Mouse (Mus musculus): ENCODE data around the gene Noxa1. TPM values are rescaled to one million over a fixed set of nuclear protein-coding genes. Genes with fewer than 3 reads are reported as not detected.

The Noxa1 gene
- total and polyA plus RNA-seq, 3 experiments: 5.0 to 6.4 (median 6.3) TPM

DNA sequence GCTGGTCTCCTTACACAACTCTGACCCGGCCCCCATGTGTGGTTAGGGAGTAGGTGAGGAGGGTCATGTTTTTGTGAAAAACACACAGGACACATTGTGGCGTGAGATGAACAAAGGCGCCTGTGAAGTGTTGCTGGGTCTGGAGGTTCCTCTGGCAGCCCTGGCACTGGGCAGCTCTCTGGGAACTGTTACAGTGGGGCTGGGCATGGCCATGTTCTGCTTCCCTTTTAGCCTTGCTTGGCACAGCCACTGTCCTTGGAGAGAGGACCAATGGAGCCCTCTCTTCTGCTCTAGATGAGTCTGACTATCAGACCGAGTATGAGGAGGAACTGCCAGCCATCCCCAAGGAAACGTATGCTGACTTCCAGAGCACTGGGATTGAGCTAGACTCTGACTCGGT, 41.8 kb downstream of the Noxa1 start:
- in situ Hi-C loops (cut with MboI; ENCODE audit: low pct_ligation_motif_present, low pct_unique_long_range_greater_than_20kb, low sequenced_read_pairs) (no loop called here), dilution Hi-C loops (cut with MboI; ENCODE audit: extremely low pct_ligation_motif_present, extremely low pct_unique_long_range_greater_than_20kb, low sequenced_read_pairs) (no loop called here)
- Histone ChIP-seq H3K79me2 (replicated peaks; ENCODE audit: control insufficient read depth, extremely low read depth, insufficient read depth, poor library complexity, severe bottlenecking) (no peaks in the 10 kb centered on the region), H3K27me3 (replicated peaks) (no peaks in the 10 kb centered on the region), H3K36me3 (replicated peaks in 1 of 2; ENCODE audit: control insufficient read depth in 1 of 2, insufficient read depth in 1 of 2, low read length in 1 of 2) (peaks cover 26 to 82% of the 10 kb centered on the region in 2 experiments), H3K4me3 (replicated peaks in 1 of 3; ENCODE audit: low read depth in 2 of 3, low read length in 2 of 3, poor library complexity in 1 of 3) (no peak overlapping the region), H3K9ac (ENCODE audit: insufficient read depth, low read depth) (no peak overlapping the region), H3K4me1 (ENCODE audit: control insufficient read depth in 1 of 2, insufficient read depth in 2 of 2) (peaks cover 5 to 18% of the 10 kb centered on the region in 2 experiments), H3K9me3 (replicated peaks; ENCODE audit: low read length) (no peaks in the 10 kb centered on the region), H3K27ac (ENCODE audit: insufficient read depth, low read depth) (no peak overlapping the region), H3K4me2 (ENCODE audit: insufficient read depth, low read depth, poor library complexity, severe bottlenecking) (no peak overlapping the region)
- no peak for DNase-seq (ENCODE audit: extremely low read depth)
- no peak for TF ChIP-seq MAX (IDR thresholded peaks at IDR 0.05; ENCODE audit: low read length)
- no peak for TF ChIP-seq CHD2 (IDR thresholded peaks at IDR 0.05; ENCODE audit: low read length)
- TF ChIP-seq ELF1 (IDR thresholded peaks at IDR 0.05; ENCODE audit: low read depth, low read length): no peak
- no peak for TF ChIP-seq MAFK (IDR thresholded peaks at IDR 0.05; ENCODE audit: insufficient replicate concordance, low read length)
- no peak for TF ChIP-seq IRF4 (IDR thresholded peaks at IDR 0.05; ENCODE audit: low read depth, low read length)
- no peak for TF ChIP-seq GABPA (IDR thresholded peaks at IDR 0.05; ENCODE audit: insufficient replicate concordance, low read depth, low read length)
- TF ChIP-seq KAT2A (IDR thresholded peaks at IDR 0.05; ENCODE audit: insufficient replicate concordance, low read length): no peak
- TF ChIP-seq CHD1 (IDR thresholded peaks at IDR 0.05; ENCODE audit: low read depth, low read length): no peak
- no peak for TF ChIP-seq UBTF (IDR thresholded peaks at IDR 0.05; ENCODE audit: low read depth, low read length)
- no peak for TF ChIP-seq MYC (IDR thresholded peaks at IDR 0.05; ENCODE audit: low read depth, low read length)
- no peak for TF ChIP-seq ETS1 (conservative IDR thresholded peaks at IDR 0.05; ENCODE audit: low read depth, low read length)
- TF ChIP-seq JUND (conservative IDR thresholded peaks at IDR 0.05; ENCODE audit: low read depth, low read length): no peak

- TF ChIP-seq NELFE (IDR thresholded peaks at IDR 0.05; ENCODE audit: low read depth, low read length) (no peak), MEF2A (IDR thresholded peaks at IDR 0.05; ENCODE audit: borderline replicate concordance, low read depth, low read length) (no peak), RCOR1 (conservative IDR thresholded peaks at IDR 0.05; ENCODE audit: low read depth, low read length) (no peak), SMC3 (IDR thresholded peaks at IDR 0.05; ENCODE audit: low read depth, low read length) (no peak), USF2 (conservative IDR thresholded peaks at IDR 0.05; ENCODE audit: low read depth, low read length) (no peak), NRF1 (IDR thresholded peaks at IDR 0.05; ENCODE audit: low read depth, low read length) (no peak), MAFK (IDR thresholded peaks at IDR 0.05; ENCODE audit: insufficient replicate concordance, low read length) (no peak), MXI1 (IDR thresholded peaks at IDR 0.05; ENCODE audit: low read depth, low read length) (no peak)
- Histone ChIP-seq H3K36me3 (replicated peaks in 1 of 2; ENCODE audit: control insufficient read depth in 1 of 2, insufficient read depth in 1 of 2, low read length in 1 of 2) (peaks cover 28 to 76% of the 10 kb centered on the region in 2 experiments), H3K9ac (ENCODE audit: insufficient read depth, low read depth) (no peak overlapping the region), H3K27ac (ENCODE audit: insufficient read depth, low read depth) (no peak overlapping the region), H3K4me3 (replicated peaks in 1 of 3; ENCODE audit: low read depth in 2 of 3, low read length in 2 of 3, poor library complexity in 1 of 3) (no peak overlapping the region), H3K9me3 (replicated peaks; ENCODE audit: low read length) (no peaks in the 10 kb centered on the region), H3K4me2 (ENCODE audit: insufficient read depth, low read depth, poor library complexity, severe bottlenecking) (no peak overlapping the region), H3K4me1 (ENCODE audit: control insufficient read depth in 1 of 2, insufficient read depth in 2 of 2) (peaks cover 5 to 18% of the 10 kb centered on the region in 2 experiments), H3K27me3 (replicated peaks) (no peaks in the 10 kb centered on the region), H3K79me2 (replicated peaks; ENCODE audit: control insufficient read depth, extremely low read depth, insufficient read depth, poor library complexity, severe bottlenecking) (no peaks in the 10 kb centered on the region)
- in situ Hi-C loops (cut with MboI; ENCODE audit: low pct_ligation_motif_present, low pct_unique_long_range_greater_than_20kb, low sequenced_read_pairs) (no loop called here), dilution Hi-C loops (cut with MboI; ENCODE audit: extremely low pct_ligation_motif_present, extremely low pct_unique_long_range_greater_than_20kb, low sequenced_read_pairs) (no loop called here)
- no peak for DNase-seq (ENCODE audit: extremely low read depth)
Measured at GRCm38 (mm10) chr2:25051450-25051849, 43.5 kb downstream of the Noxa1 start.

Measured in CH12.LX (cell line).